Mouse (Mus musculus) left cerebral cortex, adult 2 months (tissue): ENCODE measurements around the gene Abl1. TPM values are rescaled to one million over a fixed set of nuclear protein-coding genes. Genes with fewer than 3 reads are reported as not detected.

Experiments
- DNase-seq, 2 experiments: peaks; one replicate each; pipeline ENCODE4 v3.0.0; 2021 to 2022; ENCODE audit warnings: low spot score in 2 of 2, mixed read lengths in 1 of 2; ENCODE audit errors: extremely low spot score in 1 of 2
- H3K27ac ChIP-seq: fragments of 200-600 bp; 2 replicates; pipeline ENCODE4 v1.8.1; 2022
- H3K4me3 ChIP-seq: fragments of 200-600 bp; 2 replicates; pipeline ENCODE4 v1.8.1; 2022
- CTCF ChIP-seq: fragments of 200-600 bp; IDR thresholded peaks from 2 replicates; pipeline ENCODE4 v1.8.1; 2022; ENCODE audit warnings: antibody characterized with exemption, mild to moderate bottlenecking, moderate library complexity
- intact Hi-C: fragments of 180-260 bp; cut with DNase I; formaldehyde crosslinking; loops from one replicate; pipeline ENCODE4 v1.15.1; 2025
- total RNA-seq, 2 experiments: library from RNA; stranded (reverse); gene quantifications; 2 replicates each; pipeline ENCODE4 v1.2.3; 2021

The Abl1 gene
- total RNA-seq, 2 experiments from 2014 or later = 41.0 to 43.2 TPM

DNA sequence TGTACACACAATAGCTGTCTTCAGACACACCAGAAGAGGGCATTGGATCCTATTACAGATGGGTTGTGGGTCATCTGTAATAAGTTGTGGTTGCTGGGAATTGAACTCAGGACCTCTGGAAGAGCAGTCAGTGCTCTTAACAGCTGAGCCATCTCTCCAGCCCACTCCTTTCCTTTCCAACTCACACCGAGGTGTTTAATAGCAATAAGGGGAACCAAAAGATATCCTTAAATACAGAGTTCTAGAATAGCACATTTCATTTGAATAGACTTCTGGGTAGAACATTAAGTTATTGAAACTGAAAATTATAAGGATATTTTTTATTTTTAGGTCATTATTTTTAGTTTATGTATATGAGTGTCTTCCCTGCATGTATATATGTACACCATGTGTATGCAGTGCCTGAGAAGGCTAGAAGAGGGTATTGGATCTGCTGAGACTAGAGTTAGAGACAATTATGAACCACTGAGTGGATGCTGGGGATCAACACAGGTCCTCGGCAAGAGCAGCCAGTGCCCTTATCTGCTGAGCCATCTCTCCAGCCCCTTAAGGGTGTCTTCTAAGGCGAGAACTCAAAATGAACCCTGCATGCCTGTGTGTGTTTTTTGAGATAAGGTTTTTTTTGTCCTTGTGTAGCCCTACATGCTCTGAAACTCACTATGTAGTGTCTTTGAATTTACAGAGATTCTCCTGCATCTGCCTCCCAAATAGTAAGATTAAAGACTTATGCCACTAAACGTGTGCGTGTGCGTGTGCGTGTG lies 36.7 kb downstream of the Abl1 start:
- no peak for DNase-seq
- H3K4me3 ChIP-seq = no peak overlapping the region
- H3K27ac ChIP-seq = no peak overlapping the region
- TF ChIP-seq CTCF = no peak
- intact Hi-C loops = loop anchor here (5.0 kb wide), 1 partner anchor 42 kb away; no protein-coding TSS in a partner anchor

DNA sequence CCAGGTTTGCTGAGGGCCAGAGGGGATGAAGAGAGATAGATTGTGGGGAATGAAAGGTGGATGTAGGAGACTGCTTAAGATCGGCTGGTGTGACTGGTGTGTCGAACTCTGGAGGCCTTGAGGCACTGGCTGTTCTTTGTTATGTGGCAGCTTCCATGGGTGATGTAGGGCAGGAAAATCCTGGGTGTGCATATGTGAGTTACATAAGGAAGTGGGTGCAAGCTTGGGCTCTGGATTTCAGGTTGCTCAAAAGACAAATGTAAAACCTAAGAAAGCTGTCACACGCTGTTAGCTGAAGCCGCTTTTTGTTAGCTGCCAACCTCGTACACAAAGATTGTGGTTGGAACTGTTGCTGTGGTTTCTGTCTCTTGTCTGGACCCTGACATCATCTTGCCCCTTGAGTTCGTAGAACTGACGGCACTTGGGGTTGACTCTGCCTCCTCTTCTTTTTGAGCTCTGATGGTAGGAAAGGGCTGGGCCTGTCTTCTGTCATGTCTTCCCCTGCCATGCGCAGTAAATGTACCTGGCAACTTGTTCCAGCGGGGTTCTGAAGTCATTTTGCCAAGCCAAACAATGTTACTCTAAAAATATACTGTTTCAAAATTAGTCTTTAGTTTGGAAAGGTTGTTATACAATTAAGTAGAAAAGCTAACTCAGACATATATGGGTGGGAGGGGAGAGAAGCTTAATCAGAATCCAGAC lies 39.6 kb downstream of the Abl1 start:
- Histone ChIP-seq H3K27ac (peak overlapping the region; percentile 84), H3K4me3 (no peak overlapping the region)
- DNase-seq = peak; percentile 24 to 35
- intact Hi-C loops = loop anchor here (5.0 kb wide), 1 partner anchor 40 kb away; no protein-coding TSS in a partner anchor
- no peak for TF ChIP-seq CTCF

DNA sequence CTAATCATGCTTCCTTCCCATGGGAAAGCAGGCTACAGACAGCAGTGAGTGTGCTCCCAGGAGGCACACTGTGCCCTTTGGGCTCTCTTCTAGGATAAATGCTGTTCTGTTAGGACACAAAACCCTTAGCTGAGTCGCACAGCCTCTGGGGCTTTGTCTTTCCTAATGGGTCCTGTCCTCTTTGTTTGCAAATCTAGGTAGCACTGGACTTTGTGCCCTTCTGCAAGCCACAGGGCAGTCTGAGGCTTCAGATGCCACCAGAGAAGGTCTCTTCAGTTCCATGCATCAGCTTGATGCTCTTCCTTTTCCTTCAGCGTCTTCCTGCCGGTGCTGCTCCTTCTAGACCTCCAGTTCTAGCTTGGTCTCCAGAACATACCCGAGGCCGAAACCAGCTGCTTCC lies 42.5 kb downstream of the Abl1 start:
- no peak overlapping the region for H3K4me3 ChIP-seq
- intact Hi-C loops = no loop called here
- no peak for TF ChIP-seq CTCF
- DNase-seq = no peak
- no peak overlapping the region for H3K27ac ChIP-seq

- intact Hi-C loops = no loop called here
These were observed 44.3 kb downstream of the Abl1 start for GRCm38 (mm10) chr2:31732497-31732896.

DNA sequence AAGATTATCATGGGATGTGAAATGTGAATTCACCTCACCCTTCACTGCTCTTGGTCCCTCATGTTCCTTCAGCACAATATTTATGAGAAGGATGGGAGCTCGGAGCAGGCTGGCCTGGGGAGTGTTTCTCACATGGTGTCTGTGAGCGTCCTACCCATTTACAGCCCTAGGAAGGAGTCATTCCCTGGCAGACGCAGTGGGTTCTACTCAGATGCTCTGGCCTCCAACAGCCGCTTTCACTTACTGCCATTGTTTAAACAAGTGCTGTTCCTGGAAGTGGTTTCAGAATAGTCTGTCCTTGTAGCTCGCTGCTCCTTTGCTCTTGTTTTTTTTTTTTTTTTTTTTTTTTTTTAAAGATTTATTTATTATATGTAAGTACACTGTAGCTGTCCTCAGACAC lies 45.4 kb downstream of the Abl1 start:
- no peak; the same call in 1 of the 2 replicates for TF ChIP-seq CTCF
- intact Hi-C loops = no loop called here
- DNase-seq = no peak
- H3K27ac ChIP-seq = no peak overlapping the region
- no peak overlapping the region for H3K4me3 ChIP-seq

More at GRCm38 (mm10) chr2:31732497-31732896, 44.3 kb downstream of the Abl1 start:
- Histone ChIP-seq H3K27ac (no peak overlapping the region), H3K4me3 (no peak overlapping the region)
- no peak for DNase-seq
- no peak for TF ChIP-seq CTCF

DNA sequence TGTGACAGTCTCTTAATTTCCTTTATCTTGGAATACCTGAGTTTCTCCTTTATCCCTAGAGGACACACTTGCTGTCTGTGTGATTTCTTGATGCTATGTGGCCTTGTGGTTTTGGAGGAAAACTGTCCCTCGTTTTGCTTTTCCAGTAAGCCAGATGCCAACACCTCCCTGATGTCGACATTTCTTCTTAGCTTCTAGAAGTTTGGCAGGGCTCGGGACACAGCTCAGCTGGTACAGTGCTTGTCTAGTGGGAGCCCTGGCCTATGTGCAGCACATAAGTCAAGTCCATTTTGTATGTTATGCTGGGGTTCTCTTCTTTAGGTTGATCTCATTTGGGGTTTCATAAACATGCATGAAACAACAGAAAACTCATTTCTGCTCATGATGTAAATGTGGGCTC lies 50.9 kb downstream of the Abl1 start:
- TF ChIP-seq CTCF = no peak
- DNase-seq = no peak
- intact Hi-C loops = no loop called here
- Histone ChIP-seq H3K27ac (no peak overlapping the region), H3K4me3 (no peak overlapping the region)

GRCm38 (mm10) chr2:31741728-31742127 lies 53.6 kb downstream of the Abl1 start:
- intact Hi-C loops = no loop called here
- H3K27ac ChIP-seq = peak overlapping the region; percentile 9; the same call in 1 of the 2 replicates
- no peak; the same call in 1 of the 2 replicates for TF ChIP-seq CTCF
- H3K4me3 ChIP-seq = no peak overlapping the region
- DNase-seq = no peak

GRCm38 (mm10) chr2:31742134-31742533 lies 54.0 kb downstream of the Abl1 start:
- Histone ChIP-seq H3K4me3 (no peak overlapping the region), H3K27ac (peak overlapping the region; percentile 9; the same call in 1 of the 2 replicates)
- peak in 1 of 2 experiments; percentile 27 for DNase-seq
- no peak for TF ChIP-seq CTCF
- intact Hi-C loops = no loop called here

DNA sequence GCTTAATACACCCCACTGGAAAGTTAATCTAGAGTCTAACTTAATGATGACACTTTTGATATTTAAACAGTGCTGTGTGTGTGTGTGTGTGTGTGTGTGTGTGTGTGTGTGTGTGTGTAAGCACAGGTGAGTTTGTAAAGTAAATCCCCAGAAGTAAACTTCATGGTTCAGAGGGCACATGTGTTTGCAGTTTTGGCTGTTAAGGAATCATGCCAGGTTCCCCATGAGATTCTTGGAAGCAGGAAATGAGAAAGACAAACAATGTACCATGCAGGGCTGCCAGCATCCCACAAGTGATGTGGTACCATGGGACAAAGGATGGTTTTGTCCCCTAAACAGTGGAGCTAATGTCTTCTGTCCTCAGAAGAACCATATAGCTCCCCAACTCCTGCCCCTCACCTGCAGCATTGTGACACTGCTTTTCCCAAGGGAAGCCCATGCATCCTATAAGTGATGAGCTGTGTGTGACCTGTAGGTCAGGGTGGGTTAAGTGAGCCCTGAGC lies 57.6 kb downstream of the Abl1 start:
- no peak for TF ChIP-seq CTCF
- Histone ChIP-seq H3K4me3 (no peak overlapping the region), H3K27ac (no peak overlapping the region)
- no peak for DNase-seq
- intact Hi-C loops = no loop called here

DNA sequence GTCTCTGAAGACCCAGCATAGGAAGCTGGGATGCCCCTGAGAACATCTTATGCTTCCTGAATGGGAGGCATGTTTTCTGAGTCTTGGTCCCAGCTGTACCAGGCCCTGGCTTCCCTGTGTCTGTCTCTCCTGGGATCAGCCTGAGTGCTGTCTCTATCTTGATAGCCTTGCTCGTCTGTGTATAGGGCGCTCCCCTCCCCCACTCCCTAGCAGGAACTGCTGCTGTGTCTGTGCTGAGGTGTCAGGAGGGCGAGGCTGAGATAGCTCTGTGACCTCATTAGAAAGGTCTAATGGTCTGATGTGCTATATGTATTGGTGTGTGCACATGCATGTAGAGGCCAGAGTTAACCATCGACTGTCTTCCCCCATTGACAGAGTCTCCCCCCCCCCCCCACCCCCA lies 58.7 kb downstream of the Abl1 start:
- H3K4me3 ChIP-seq = no peak overlapping the region
- DNase-seq = no peak
- intact Hi-C loops = no loop called here
- TF ChIP-seq CTCF = no peak
- H3K27ac ChIP-seq = no peak overlapping the region; the same call in 1 of the 2 replicates

GRCm38 (mm10) chr2:31749046-31749709 lies 61.0 kb downstream of the Abl1 start:
- intact Hi-C loops = no loop called here
- no peak for DNase-seq
- H3K27ac ChIP-seq = no peak overlapping the region
- H3K4me3 ChIP-seq = no peak overlapping the region
- TF ChIP-seq CTCF = no peak

DNA sequence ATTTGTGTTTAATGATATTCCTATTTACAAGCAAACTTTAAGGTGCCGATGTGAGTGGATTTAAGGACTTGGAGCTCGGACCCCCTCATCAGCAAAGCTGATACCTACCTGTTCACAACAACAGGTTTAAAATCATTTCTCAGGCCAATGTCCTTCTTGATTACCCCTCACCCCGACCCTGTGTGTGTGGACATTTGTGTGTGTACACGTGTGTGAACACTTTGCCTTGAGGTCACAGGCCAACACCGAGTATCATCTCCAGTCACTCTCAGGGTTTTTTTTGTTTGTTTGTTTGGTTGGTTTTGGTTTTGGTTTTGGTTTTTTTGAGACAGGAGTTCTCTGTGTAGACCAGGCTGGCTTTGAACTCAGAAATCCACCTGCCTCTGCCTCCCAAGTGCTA lies 62.0 kb downstream of the Abl1 start:
- intact Hi-C loops = no loop called here
- DNase-seq = no peak
- Histone ChIP-seq H3K27ac (no peak overlapping the region), H3K4me3 (no peak overlapping the region)
- TF ChIP-seq CTCF = no peak
